Mouse (Mus musculus) bone marrow macrophage, adult 2 months (primary cell): ENCODE results near the gene Gm49342.

Source experiments
- CTCF ChIP-seq: IDR thresholded peaks from 2 replicates; pipeline ENCODE4 v1.5.1; 2012; ENCODE audit warnings: low read depth, mild to moderate bottlenecking, low read length, moderate library complexity
- POLR2A ChIP-seq: IDR thresholded peaks from 2 replicates; pipeline ENCODE4 v1.6.1; 2012; ENCODE audit warnings: mild to moderate bottlenecking, low read depth, low read length, borderline replicate concordance

DNA sequence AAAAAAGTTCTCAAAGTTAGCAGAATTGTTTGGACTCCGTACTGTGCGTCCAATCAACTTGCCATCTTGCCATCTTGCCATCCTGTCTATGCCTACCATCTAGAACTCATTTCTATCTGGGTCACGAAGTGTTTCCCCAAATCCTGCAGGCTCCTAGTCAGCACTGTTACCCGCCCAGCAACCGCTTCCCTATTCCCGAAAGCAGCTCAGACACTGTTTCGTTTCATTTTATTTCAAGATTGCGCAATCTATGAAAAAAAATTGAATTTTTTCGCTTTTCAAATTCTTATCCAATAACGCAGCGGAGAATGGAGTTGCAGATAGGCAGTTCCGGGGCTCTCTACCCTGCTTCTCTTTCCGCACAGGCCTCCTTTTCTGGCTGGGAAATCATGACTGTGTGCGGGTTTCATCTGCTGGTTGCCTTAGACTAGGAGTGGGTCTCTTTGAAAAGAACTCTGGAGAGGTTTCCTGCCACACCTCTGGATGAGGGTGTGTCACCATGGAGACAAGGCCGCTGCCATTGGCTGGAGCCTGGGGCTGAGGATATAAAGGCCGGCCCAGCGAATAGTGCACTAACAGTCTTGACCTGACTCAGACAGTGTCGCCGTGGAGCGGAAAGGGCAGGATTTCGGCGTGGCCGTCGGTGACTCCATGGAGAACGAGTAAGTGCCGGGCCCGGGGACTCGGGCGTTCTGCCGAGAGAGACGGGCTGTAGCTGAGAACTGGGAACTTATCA, at the start of gene Gm49342:
- no peak for TF ChIP-seq CTCF
- TF ChIP-seq POLR2A, result peak; percentile 76; the same call in 1 of the 2 replicates
